8 mouse cellular contexts compared by ENCODE assay signal in the genomic region with DNA sequence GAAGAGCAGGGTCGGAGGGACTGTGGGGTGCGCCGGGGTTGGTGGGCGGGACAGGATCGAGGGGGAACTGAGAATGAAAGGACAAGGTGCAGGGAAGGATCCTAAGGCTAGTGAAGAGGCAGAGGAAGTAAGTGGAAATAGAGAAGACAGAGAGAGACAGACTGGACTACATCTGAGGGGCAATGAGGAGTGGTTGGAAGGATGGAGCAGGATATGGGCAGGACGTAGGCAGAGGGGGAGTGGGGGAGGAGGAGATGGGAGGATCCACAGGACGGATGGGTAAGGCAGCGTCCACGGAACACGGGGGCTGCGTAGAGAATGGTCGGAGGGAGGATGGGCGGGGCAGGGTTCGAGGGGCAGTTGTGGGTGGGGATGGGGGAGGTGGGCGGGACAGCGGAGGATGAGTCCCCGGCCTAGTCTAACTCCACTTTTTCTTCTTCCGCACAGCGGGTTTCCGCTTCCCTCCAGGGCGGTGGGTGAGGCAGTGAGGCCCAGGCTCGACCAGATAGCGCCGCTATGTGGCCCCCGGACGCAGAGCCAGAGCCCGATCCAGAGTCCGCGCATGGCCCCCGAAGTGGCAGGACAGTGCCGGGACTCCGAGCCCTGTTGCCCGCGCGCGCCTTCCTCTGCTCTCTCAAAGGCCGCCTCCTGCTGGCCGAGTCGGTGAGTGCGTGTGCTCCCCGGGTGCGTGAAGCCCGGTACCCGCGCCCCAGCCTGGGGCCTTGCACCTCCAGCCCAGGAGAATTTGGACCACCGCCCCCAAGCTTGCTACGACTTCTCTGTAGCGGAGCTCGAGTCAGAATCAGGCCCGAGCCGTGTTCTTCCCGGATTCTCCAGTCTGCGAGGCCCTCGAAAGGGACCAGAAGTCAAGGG. TPM values are rescaled to one million over a fixed set of nuclear protein-coding genes. Genes with fewer than 3 reads are reported as not detected.
A peak's percentile ranks its signal among the peaks of the same experiment; 100 is the strongest.
DNase-seq lines count a peak whose midpoint lies in the region; ATAC-seq lines count a peak whose summit lies in the region.

No protein-coding gene starts in this region.

- peak; percentile 85 for DNase-seq in ZHBTc4 (ENCODE audit: low read depth, low spot score)
- peak; percentile 80 for DNase-seq in gastrocnemius, postnatal 10 days
- DNase-seq in induced T-regulatory cell, adult 2 months (ENCODE audit: low read depth): peak; percentile 89
- DNase-seq in left cerebral cortex, postnatal 10 days (ENCODE audit: extremely low spot score in 1 of 2, low spot score in 2 of 2): peak; percentile 63 to 90
- DNase-seq in right cerebral cortex, postnatal 10 days (ENCODE audit: low spot score in 2 of 2): peak; percentile 80 to 82
- DNase-seq in urinary bladder, postnatal 25 days (ENCODE audit: low spot score): peak; percentile 70

- H3K4me3 ChIP-seq in megakaryocyte, embryonic 14.5 days (replicated peaks): peak overlapping the region; percentile 98

- H3K36me3 ChIP-seq in megakaryocyte, embryonic 14.5 days (replicated peaks; ENCODE audit: low read length): peaks cover 20% of the 10 kb centered on the region

- intact Hi-C loops in left cerebral cortex, postnatal 10 days (cut with DNase I): loop anchor here (5.0 to 10.0 kb wide), 3 partner anchors 88 to 196 kb away; a partner anchor contains a TSS

- no peaks in the 10 kb centered on the region for H3K27me3 ChIP-seq in megakaryocyte, embryonic 14.5 days (replicated peaks)

- peaks cover 8% of the 10 kb centered on the region; the same call in 1 of the 2 replicates for H3K9me3 ChIP-seq in megakaryocyte, embryonic 14.5 days

- peak; percentile 47 for ATAC-seq in common myeloid progenitor, adult 5-6 weeks (replicated peaks; ENCODE audit: low read depth, poor library complexity, severe bottlenecking)

- peaks cover 68% of the 10 kb centered on the region for H3K4me1 ChIP-seq in megakaryocyte, embryonic 14.5 days

RNA-seq across cellular contexts. Expression of a gene that starts 1.3 kb away (rescaled TPM):
- 10.9 and 15.3 TPM in 2 replicates for total RNA-seq in common myeloid progenitor, adult 5-6 weeks (2017)
- total RNA-seq in gastrocnemius, postnatal 10 days (2021): 10 to 100 TPM; 27.4 to 38.9 TPM
- total RNA-seq in left cerebral cortex, postnatal 10 days (2021): 10 to 100 TPM; 13.2 to 22.8 TPM
- 64.5 and 65.4 TPM in 2 replicates for polyA plus RNA-seq in megakaryocyte, embryonic 14.5 days (2012; ENCODE audit: insufficient read depth, low replicate concordance)

RNA-seq across cellular contexts. Expression of a gene that starts 18.4 kb away (rescaled TPM):
- not detected in 2 replicates for total RNA-seq in common myeloid progenitor, adult 5-6 weeks (2017)
- total RNA-seq in gastrocnemius, postnatal 10 days (2021): not detected
- not detected for total RNA-seq in left cerebral cortex, postnatal 10 days (2021)
- polyA plus RNA-seq in megakaryocyte, embryonic 14.5 days (2012; ENCODE audit: insufficient read depth, low replicate concordance): not detected in 2 replicates

RNA-seq across cellular contexts. Expression of a gene that starts 19.1 kb away (rescaled TPM):
- total RNA-seq in common myeloid progenitor, adult 5-6 weeks (2017): not detected in 2 replicates
- total RNA-seq in gastrocnemius, postnatal 10 days (2021): not detected
- total RNA-seq in left cerebral cortex, postnatal 10 days (2021): not detected
- not detected in 2 replicates for polyA plus RNA-seq in megakaryocyte, embryonic 14.5 days (2012; ENCODE audit: insufficient read depth, low replicate concordance)

RNA-seq across cellular contexts. Expression of a gene that starts 30.5 kb away (rescaled TPM):
- not detected in 2 replicates for total RNA-seq in common myeloid progenitor, adult 5-6 weeks (2017)
- total RNA-seq in gastrocnemius, postnatal 10 days (2021): not detected
- not detected for total RNA-seq in left cerebral cortex, postnatal 10 days (2021)
- polyA plus RNA-seq in megakaryocyte, embryonic 14.5 days (2012; ENCODE audit: insufficient read depth, low replicate concordance): not detected in 2 replicates

RNA-seq across cellular contexts. Expression of a gene that starts 30.6 kb away (rescaled TPM):
- not detected in 2 replicates for total RNA-seq in common myeloid progenitor, adult 5-6 weeks (2017)
- not detected for total RNA-seq in gastrocnemius, postnatal 10 days (2021)
- total RNA-seq in left cerebral cortex, postnatal 10 days (2021): not detected
- not detected in 2 replicates for polyA plus RNA-seq in megakaryocyte, embryonic 14.5 days (2012; ENCODE audit: insufficient read depth, low replicate concordance)

Comparison
In these comparisons a context has a peak if more than half of its experiments do, and no peak if none do; other contexts are left out.
1. Peak in every context shown above with its lines: DNase-seq, ATAC-seq and H3K4me3 ChIP-seq.